Mouse (Mus musculus): ENCODE measurements around the gene Mfn2. TPM values are rescaled to one million over a fixed set of nuclear protein-coding genes. Genes with fewer than 3 reads are reported as not detected.
"Not testable (repeated sequence)": the region's sequence is repeated elsewhere in the genome, so short reads cannot be mapped to it uniquely, and the experiment has no call there.

Gene Mfn2
- polyA plus RNA-seq, 1 experiment from 2014 or later = 37.5 TPM

GRCm38 (mm10) chr4:147847614-147848583 is 56.6 kb downstream of the Mfn2 start, which contains the start of gene Zfp933:
TSS of gene Zfp933 (minus strand) at chr4:147848366.
- Histone ChIP-seq H3K9ac (ENCODE audit: low read depth, low read length) (peak within 1 kb of the TSS; percentile 70), H3K27ac (replicated peaks; ENCODE audit: low read depth, low read length) (peak within 1 kb of the TSS; percentile 10; the same call in 1 of the 2 replicates), H3K4me1 (ENCODE audit: control insufficient read depth, insufficient read depth, low read length) (peaks cover 8% of the 10 kb centered on the region), H3K4me2 (ENCODE audit: low read depth, low read length) (peak within 1 kb of the TSS; percentile 72), H3K9me3 (ENCODE audit: control insufficient read depth, low read length) (peaks cover 29% of the 10 kb centered on the region), H3K27me3 (replicated peaks; ENCODE audit: control insufficient read depth, insufficient read depth, low read length) (no peaks in the 10 kb centered on the region), H3K36me3 (ENCODE audit: control insufficient read depth, insufficient read depth, low read length) (peaks cover 30% of the 10 kb centered on the region), H3K4me3 (ENCODE audit: low read depth, low read length) (peak within 1 kb of the TSS; percentile 64)
- 2% methylated on average over 23 of the region's 23 CpGs for WGBS
- ATAC-seq (ENCODE audit: low read depth) (peak; percentile 95), DNase-seq (ENCODE audit: low spot score) (peak; percentile 97)

GRCm38 (mm10) chr4:147842871-147843270 is 61.6 kb downstream of the Mfn2 start:
- H3K9me3 ChIP-seq (ENCODE audit: control insufficient read depth, low read length) = peaks cover 52% of the 10 kb centered on the region
- DNase-seq (ENCODE audit: low spot score) (no peak), ATAC-seq (ENCODE audit: low read depth) (no peak)
- no peaks in the 10 kb centered on the region for H3K27me3 ChIP-seq (replicated peaks; ENCODE audit: control insufficient read depth, insufficient read depth, low read length)
- H3K9ac ChIP-seq (ENCODE audit: low read depth, low read length) = no peak overlapping the region
- peaks cover 55% of the 10 kb centered on the region for H3K36me3 ChIP-seq (ENCODE audit: control insufficient read depth, insufficient read depth, low read length)
- peaks cover 5% of the 10 kb centered on the region for H3K4me1 ChIP-seq (ENCODE audit: control insufficient read depth, insufficient read depth, low read length)
- WGBS = 92% methylated on average over 3 of the region's 3 CpGs
- no peak overlapping the region for H3K4me2 ChIP-seq (ENCODE audit: low read depth, low read length)
- H3K27ac ChIP-seq (replicated peaks; ENCODE audit: low read depth, low read length) = no peak overlapping the region
- H3K4me3 ChIP-seq (ENCODE audit: low read depth, low read length) = no peak overlapping the region

GRCm38 (mm10) chr4:147839282-147839681 is 65.2 kb downstream of the Mfn2 start:
- Histone ChIP-seq H3K9me3 (ENCODE audit: control insufficient read depth, low read length) (peaks cover 41% of the 10 kb centered on the region), H3K36me3 (ENCODE audit: control insufficient read depth, insufficient read depth, low read length) (peaks cover 38% of the 10 kb centered on the region)
- not testable (repeated sequence) for H3K27ac ChIP-seq (replicated peaks; ENCODE audit: low read depth, low read length); ATAC-seq (ENCODE audit: low read depth); H3K4me1 ChIP-seq (ENCODE audit: control insufficient read depth, insufficient read depth, low read length); H3K27me3 ChIP-seq (replicated peaks; ENCODE audit: control insufficient read depth, insufficient read depth, low read length); DNase-seq (ENCODE audit: low spot score); H3K4me2 ChIP-seq (ENCODE audit: low read depth, low read length); H3K9ac ChIP-seq (ENCODE audit: low read depth, low read length); H3K4me3 ChIP-seq (ENCODE audit: low read depth, low read length)
- 99% methylated on average over 15 of the region's 26 CpGs for WGBS

GRCm38 (mm10) chr4:147824389-147824788 is 80.1 kb downstream of the Mfn2 start:
- Histone ChIP-seq H3K27me3 (replicated peaks; ENCODE audit: control insufficient read depth, insufficient read depth, low read length) (no peaks in the 10 kb centered on the region), H3K9me3 (ENCODE audit: control insufficient read depth, low read length) (peaks cover 97% of the 10 kb centered on the region), H3K27ac (replicated peaks; ENCODE audit: low read depth, low read length) (no peak overlapping the region), H3K36me3 (ENCODE audit: control insufficient read depth, insufficient read depth, low read length) (peaks cover 60% of the 10 kb centered on the region), H3K9ac (ENCODE audit: low read depth, low read length) (no peak overlapping the region), H3K4me1 (ENCODE audit: control insufficient read depth, insufficient read depth, low read length) (no peaks in the 10 kb centered on the region), H3K4me3 (ENCODE audit: low read depth, low read length) (no peak overlapping the region), H3K4me2 (ENCODE audit: low read depth, low read length) (no peak overlapping the region)
- ATAC-seq (ENCODE audit: low read depth) (no peak), DNase-seq (ENCODE audit: low spot score) (no peak)
- 95% methylated on average over 4 of the region's 4 CpGs for WGBS

Other genes starting within 250 kb of the Mfn2 start
- gene Zfp534, start 202.2 kb downstream of the Mfn2 start, polyA plus RNA-seq (2014; fragmentation: Nextera tagmentation; extraction: Ambion mirVana) = not detected in 2 replicates
- 7.4 and 8.3 TPM in 2 replicates for gene Zfp984, start 94.9 kb downstream of the Mfn2 start, polyA plus RNA-seq (2014; fragmentation: Nextera tagmentation; extraction: Ambion mirVana)
- 4.6 and 6.9 TPM in 2 replicates for gene Zfp933, start 56.3 kb downstream of the Mfn2 start, polyA plus RNA-seq (2014; fragmentation: Nextera tagmentation; extraction: Ambion mirVana)
- 23.9 and 25.6 TPM in 2 replicates for gene Miip, start 35.9 kb downstream of the Mfn2 start, polyA plus RNA-seq (2014; fragmentation: Nextera tagmentation; extraction: Ambion mirVana)
- gene Fv1, start 35.7 kb downstream of the Mfn2 start, polyA plus RNA-seq (2014; fragmentation: Nextera tagmentation; extraction: Ambion mirVana) = 5.2 and 5.5 TPM in 2 replicates
- 83.8 and 102 TPM in 2 replicates for gene Plod1, start 32.1 kb upstream of the Mfn2 start, polyA plus RNA-seq (2014; fragmentation: Nextera tagmentation; extraction: Ambion mirVana)
- 23.0 and 23.4 TPM in 2 replicates for gene 2510039O18Rik, start 36.2 kb upstream of the Mfn2 start, polyA plus RNA-seq (2014; fragmentation: Nextera tagmentation; extraction: Ambion mirVana)
- gene Nppb, start 81.1 kb upstream of the Mfn2 start, polyA plus RNA-seq (2014; fragmentation: Nextera tagmentation; extraction: Ambion mirVana) = 0.28 TPM in 1 of 2 replicates, not detected in the other
- gene Nppa, start 96.0 kb upstream of the Mfn2 start, polyA plus RNA-seq (2014; fragmentation: Nextera tagmentation; extraction: Ambion mirVana) = not detected in 2 replicates
- 7.4 and 7.8 TPM in 2 replicates for gene Clcn6, start 134.1 kb upstream of the Mfn2 start, polyA plus RNA-seq (2014; fragmentation: Nextera tagmentation; extraction: Ambion mirVana)
- 20.3 and 21.4 TPM in 2 replicates for gene Mthfr, start 134.4 kb upstream of the Mfn2 start, polyA plus RNA-seq (2014; fragmentation: Nextera tagmentation; extraction: Ambion mirVana)
- 15.9 and 16.2 TPM in 2 replicates for gene Agtrap, start 183.3 kb upstream of the Mfn2 start, polyA plus RNA-seq (2014; fragmentation: Nextera tagmentation; extraction: Ambion mirVana)
- gene Mad2l2, start 225.7 kb upstream of the Mfn2 start, polyA plus RNA-seq (2014; fragmentation: Nextera tagmentation; extraction: Ambion mirVana) = 51.1 and 59.8 TPM in 2 replicates
- gene Draxin, start 226.0 kb upstream of the Mfn2 start, polyA plus RNA-seq (2014; fragmentation: Nextera tagmentation; extraction: Ambion mirVana) = 0.56 and 0.67 TPM in 2 replicates
- gene Fbxo6, start 247.4 kb upstream of the Mfn2 start, polyA plus RNA-seq (2014; fragmentation: Nextera tagmentation; extraction: Ambion mirVana) = 13.8 and 15.3 TPM in 2 replicates

Measured in embryonic facial prominence, embryonic 14.5 days (tissue).